Mouse (Mus musculus) frontal cortex, adult (tissue): ENCODE results near the gene Olfr952.

Experiments used
- ATAC-seq: cut with Nextera tagmentation; 2 replicates; pipeline ENCODE4 v1.9.2; 2017; ENCODE audit warnings: mild to moderate bottlenecking, moderate library complexity, mixed read lengths; ENCODE audit not compliant: low TSS enrichment

Gene Olfr952

GRCm38 (mm10) chr9:39427048-39427447 lies at the start of gene Olfr952:
TSS of gene Olfr952 (minus strand) at chr9:39427148.
- no peak for ATAC-seq

GRCm38 (mm10) chr9:39471844-39472243 lies 44.9 kb upstream of the Olfr952 start, which contains the start of gene Olfr955:
TSS of gene Olfr955 (minus strand) at chr9:39471944.
- no peak for ATAC-seq

GRCm38 (mm10) chr9:39456401-39456800 lies 29.5 kb upstream of the Olfr952 start, which contains the start of gene Olfr954:
TSS of gene Olfr954 (plus strand) at chr9:39456701.
- no peak for ATAC-seq

GRCm38 (mm10) chr9:39387110-39387509 lies 39.8 kb downstream of the Olfr952 start, which contains the start of gene Olfr951:
TSS of gene Olfr951 (plus strand) at chr9:39387410.
- ATAC-seq: no peak
